Mouse (Mus musculus) thymus, adult 2 months (tissue): ENCODE measurements at regions not wholly inside any gene's neighbourhood (a gene's known extent, or its start where the extent isn't known, plus 50 kb on each side); places are given as distances from the start of the nearest gene placed in this dataset.

Experiments used
- CTCF ChIP-seq: fragments of 200-500 bp; IDR thresholded peaks from 2 replicates; pipeline ENCODE4 v1.5.1; 2012; ENCODE audit warnings: mild to moderate bottlenecking, control low read depth, low read length, moderate library complexity, borderline replicate concordance; ENCODE audit not compliant: control insufficient read depth, poor library complexity, insufficient read depth; ENCODE audit errors: extremely low read depth
- POLR2A ChIP-seq: fragments of 200-500 bp; IDR thresholded peaks from 2 replicates; pipeline ENCODE4 v1.6.1; 2012; ENCODE audit warnings: mild to moderate bottlenecking, low read length, control low read depth, moderate library complexity; ENCODE audit not compliant: control insufficient read depth, poor library complexity, insufficient read depth; ENCODE audit errors: extremely low read depth

DNA sequence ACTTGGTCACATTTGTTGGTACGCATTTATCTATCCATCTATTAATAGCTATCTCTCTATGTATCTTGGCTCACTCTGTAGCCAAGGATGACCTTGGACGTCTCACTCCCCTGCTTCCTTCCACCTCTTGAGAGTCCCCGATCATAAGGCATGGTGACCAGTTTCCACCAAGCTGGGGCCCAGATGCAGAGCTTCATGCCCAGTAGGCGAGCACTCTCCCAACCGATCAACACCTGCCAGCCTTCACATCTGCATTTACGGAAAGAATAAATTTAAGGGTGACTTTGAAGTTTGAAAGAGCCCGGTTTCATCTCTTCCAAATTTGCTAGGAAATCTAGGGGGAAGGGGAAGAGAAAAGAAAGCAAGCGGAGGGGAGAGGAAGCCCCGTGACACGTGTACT is 66.0 kb upstream of the Arhgap29 start:
- TF ChIP-seq POLR2A, result no peak
- no peak for TF ChIP-seq CTCF
